Mouse (Mus musculus): ENCODE results near the gene Htr6.

Gene Htr6

DNA sequence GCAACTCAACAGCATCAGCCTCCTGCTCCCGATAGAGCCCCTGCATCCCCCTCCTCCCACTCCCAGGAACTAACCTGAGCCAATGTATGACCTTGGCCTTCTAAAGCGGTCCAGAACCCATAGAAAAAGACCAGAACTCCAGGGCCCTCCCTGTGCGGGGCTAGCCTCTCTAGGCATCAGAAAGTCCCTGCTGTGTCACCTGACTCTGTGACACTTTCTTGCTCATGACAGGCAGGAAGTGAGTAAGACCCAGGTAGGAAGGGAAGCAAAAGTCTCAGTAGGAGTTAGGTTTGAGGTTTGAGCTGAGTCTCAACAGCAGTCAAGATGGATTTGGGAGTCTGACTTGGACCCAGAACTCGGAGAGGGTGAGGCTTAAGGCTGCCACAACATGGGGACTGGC lies 11.6 kb upstream of the Htr6 start:
- DNase-seq = no peak

- DNase-seq = peak; percentile 92
Measured at GRCm38 (mm10) chr4:139086037-139086436, 10.7 kb upstream of the Htr6 start.

- DNase-seq = no peak
Measured at GRCm38 (mm10) chr4:139085337-139085736, 10.0 kb upstream of the Htr6 start.

GRCm38 (mm10) chr4:139082790-139083564 lies 7.6 kb upstream of the Htr6 start:
- DNase-seq = no peak

DNA sequence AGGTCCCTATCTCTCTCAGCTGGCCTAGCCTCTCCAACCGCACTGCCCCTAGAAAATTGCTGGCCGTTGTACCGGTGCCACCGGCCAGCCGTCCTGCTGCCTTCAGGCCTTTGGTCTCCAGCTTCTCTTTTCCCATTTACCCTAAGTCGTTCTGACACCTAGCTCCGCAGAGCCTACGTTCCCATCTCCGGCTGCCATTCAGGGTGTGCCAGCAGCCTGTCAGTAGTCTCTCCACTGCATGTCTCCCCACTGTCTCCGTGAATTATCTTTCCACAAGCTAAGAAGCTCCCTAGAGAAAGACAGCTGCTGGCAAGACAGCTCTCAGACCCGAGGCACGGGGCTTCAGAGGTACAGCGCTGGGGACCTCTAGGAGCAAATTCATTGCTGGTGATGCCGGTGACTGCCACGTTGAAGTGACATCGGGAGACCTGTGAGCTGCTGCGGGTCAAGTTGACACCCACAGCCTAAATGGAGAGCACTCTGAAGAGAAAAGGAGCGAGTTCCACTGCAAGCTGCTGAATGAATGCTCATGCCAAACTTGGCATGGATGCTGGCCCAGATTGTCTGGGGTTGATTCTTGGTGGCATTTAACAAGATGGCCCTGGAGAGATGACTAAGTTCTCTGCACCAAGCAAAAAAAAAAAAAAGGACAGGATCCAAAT lies 6.0 kb upstream of the Htr6 start:
- no peak for DNase-seq

GRCm38 (mm10) chr4:139080259-139080658 lies 4.9 kb upstream of the Htr6 start:
- no peak for DNase-seq

GRCm38 (mm10) chr4:139079439-139079838 lies 4.1 kb upstream of the Htr6 start:
- DNase-seq = no peak

GRCm38 (mm10) chr4:139078726-139079125 lies 3.4 kb upstream of the Htr6 start:
- DNase-seq = no peak

DNA sequence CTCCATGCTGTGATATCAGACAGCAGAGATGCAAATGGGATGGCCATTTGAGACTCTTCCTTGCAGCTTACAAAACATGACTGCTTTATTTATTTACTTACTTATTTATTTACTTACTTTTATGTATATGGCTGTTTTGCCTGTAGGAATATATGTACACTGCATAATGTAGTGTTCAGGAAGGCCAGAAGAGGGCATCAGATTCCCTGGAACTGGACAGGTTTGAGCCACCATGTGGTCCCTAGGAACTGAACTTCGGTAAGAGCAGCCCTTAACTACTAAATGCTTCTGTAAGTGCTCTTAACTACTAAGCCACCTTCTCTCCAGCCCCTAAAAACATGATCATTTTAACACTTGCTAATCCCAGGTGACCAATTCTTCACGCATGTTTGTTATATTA lies 2.9 kb upstream of the Htr6 start:
- DNase-seq = no peak

GRCm38 (mm10) chr4:139075915-139076314 lies 545 bp upstream of the Htr6 start:
- no peak for DNase-seq

DNA sequence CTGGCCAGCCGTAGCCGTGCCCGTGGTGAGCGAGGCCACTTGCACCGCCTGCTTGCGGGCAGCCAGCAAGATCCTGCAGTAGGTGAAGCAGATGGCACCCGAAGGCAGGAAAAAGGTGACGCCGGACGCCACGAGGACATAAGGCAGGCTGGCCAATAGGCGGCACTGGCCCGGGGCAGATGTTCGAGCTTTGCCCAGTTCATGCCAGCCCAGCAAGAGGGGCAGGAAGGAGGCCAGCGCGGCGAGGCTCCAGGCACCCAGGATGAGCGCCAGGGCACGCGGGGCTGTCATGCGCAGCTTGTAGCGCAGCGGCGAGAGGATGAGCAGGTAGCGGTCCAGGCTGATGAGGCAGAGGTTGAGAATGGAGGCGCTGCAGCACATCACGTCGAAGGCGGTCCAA lies 1.3 kb downstream of the Htr6 start:
- DNase-seq = no peak

DNA sequence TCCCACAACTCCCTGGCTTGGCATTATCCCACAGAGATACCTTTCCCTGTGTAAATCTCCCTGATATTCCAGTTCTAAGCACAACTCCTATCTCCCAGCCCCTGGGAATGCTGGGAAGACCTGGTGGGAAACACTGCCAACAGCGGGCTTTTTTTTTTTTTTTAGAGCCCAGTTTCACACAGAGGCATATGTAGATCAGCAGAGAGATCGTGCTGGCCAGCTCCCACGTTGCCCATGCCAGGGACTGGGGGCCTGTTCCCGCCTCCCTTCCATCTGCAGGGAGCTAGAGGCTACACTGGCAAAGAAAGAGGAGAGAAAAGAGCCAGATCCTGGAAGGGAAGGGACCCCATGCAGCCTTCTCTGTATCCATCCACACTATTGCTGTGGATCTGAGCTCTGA lies 7.1 kb downstream of the Htr6 start:
- no peak for DNase-seq

- DNase-seq = no peak
Measured at GRCm38 (mm10) chr4:139064831-139065230, 10.5 kb downstream of the Htr6 start.

- DNase-seq = peak; percentile 34
Measured at GRCm38 (mm10) chr4:139059569-139059968, 15.8 kb downstream of the Htr6 start.

GRCm38 (mm10) chr4:139058029-139058428 lies 17.3 kb downstream of the Htr6 start:
- DNase-seq = no peak

DNA sequence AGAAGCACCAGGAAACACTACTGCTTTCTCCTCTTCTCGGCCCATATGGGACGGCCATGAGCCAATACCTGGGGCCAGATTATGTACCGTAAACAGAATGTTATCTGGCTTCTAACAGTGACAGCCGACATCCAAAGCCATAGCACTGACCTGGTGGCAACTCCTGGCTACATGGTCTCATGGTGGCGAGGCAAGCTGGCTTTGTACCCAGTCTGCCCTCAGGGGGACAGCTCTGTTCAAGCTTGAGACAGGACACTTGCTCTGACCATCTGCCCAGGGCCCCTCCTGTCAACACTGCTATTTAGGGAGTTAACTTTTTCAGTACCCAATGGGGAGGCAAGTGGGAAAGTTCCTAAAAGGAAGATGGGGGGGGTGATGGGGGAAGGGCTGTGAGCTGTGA lies 18.1 kb downstream of the Htr6 start:
- no peak for DNase-seq

GRCm38 (mm10) chr4:139055744-139056143 lies 19.6 kb downstream of the Htr6 start:
- DNase-seq = no peak

GRCm38 (mm10) chr4:139055336-139055735 lies 20.0 kb downstream of the Htr6 start:
- no peak for DNase-seq

DNA sequence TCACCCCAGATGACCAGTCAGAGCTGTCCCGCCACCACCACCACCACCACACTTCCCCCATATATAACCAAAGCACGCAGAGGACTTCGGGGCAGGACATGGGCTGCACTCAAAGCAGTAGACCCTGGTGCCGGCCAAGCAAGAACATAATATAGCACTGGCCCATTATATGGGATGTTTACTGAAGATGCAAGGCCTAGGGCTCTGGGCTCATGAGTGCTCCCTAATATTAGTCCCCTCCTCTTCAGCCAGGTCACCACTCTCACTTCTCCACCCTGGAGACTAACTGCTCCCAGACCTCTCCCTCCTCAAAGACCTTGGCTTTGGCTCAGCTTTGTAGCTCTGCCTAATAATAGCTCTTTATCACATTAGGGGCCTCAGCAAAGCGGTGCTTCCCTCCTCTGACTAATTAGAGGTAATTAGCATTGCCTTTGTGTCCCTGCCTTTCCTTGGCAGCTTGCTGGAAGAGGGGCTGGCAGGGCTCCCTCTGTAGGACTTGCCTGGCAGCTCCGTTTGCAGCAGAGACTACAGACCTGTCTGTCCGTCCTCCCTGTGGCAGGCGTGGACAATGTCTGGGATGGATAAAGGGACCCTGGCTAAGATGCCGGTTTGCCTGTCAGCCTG lies 21.0 kb downstream of the Htr6 start:
- no peak for DNase-seq

DNA sequence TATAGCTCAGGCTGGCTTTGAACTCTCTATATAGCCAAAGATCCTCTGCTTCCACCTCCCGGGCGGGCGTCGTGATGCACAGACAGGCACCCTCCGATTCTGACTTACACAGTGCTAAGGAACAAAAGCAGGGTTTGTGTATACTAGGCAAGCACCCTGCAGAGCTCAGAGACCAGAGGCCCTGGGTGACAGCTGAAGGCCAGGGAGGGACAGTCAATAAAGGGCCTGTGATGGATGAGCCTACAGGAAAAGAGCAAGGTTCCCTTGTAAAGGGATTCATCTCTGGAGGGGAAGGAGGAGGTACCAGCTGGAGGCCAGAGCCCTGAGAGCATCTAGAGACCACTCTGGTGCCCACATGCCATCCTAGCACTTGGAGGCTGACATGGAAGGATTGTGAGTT lies 22.0 kb downstream of the Htr6 start:
- DNase-seq = no peak

- DNase-seq = no peak
Measured at GRCm38 (mm10) chr4:139052796-139053195, 22.6 kb downstream of the Htr6 start.

- no peak for DNase-seq
Measured at GRCm38 (mm10) chr4:139048518-139048917, 26.9 kb downstream of the Htr6 start.

DNA sequence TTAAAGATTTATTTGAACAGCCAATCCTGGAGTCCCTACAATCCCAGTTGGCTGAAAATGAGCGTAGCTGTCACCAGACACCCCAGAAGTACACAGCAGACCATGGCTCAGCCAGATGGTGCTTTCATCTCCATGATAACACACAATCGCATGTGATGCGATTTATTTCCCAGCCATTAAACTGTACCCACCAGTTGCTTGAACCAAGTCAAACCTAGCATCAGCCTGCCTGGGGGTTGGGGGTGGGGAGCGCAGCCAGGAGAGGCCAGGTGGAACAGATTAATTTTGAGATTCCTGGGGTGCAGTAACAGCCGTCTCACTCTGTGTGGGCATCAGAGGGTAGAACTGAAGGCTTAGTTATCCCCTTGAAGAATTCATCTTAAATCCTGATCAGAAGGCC lies 29.0 kb downstream of the Htr6 start:
- no peak for DNase-seq

GRCm38 (mm10) chr4:139044566-139044965 lies 30.8 kb downstream of the Htr6 start:
- no peak for DNase-seq
